Mouse (Mus musculus) E14TG2a.4 (cell line): ENCODE data around the gene Olfr543.

Experiments
- CTCF ChIP-seq: conservative IDR thresholded peaks from 2 replicates; pipeline ENCODE4 v1.5.1; 2014; ENCODE audit warnings: low read length
- NANOG ChIP-seq: IDR thresholded peaks from 2 replicates; pipeline ENCODE4 v1.6.1; 2014; ENCODE audit warnings: borderline replicate concordance, low read length, mixed read lengths
- POU5F1 ChIP-seq: IDR thresholded peaks from 2 replicates; pipeline ENCODE4 v1.6.1; 2014; ENCODE audit warnings: low read length, borderline replicate concordance

- TF ChIP-seq CTCF, result no peak
- no peak for TF ChIP-seq NANOG
- TF ChIP-seq POU5F1, result no peak
Observed at GRCm38 (mm10) chr7:102488161-102488560, 6.7 kb upstream of the Olfr543 start, which contains the start of gene Olfr544.
